Mouse (Mus musculus) liver, embryonic 15.5 days (tissue): ENCODE measurements around the gene Tmem243. TPM values are rescaled to one million over a fixed set of nuclear protein-coding genes. Genes with fewer than 3 reads are reported as not detected.

Source experiments
- ATAC-seq: fragments of 200-750 bp; cut with Nextera tagmentation; 2 replicates; pipeline ENCODE4 v1.8.0; 2017; ENCODE audit warnings: moderate number of reproducible peaks, mild to moderate bottlenecking, moderate library complexity; ENCODE audit not compliant: insufficient read depth
- H3K27ac ChIP-seq: fragments of 300-500 bp; sonication (generic); replicated peaks from 2 replicates; pipeline ENCODE4 v1.5.1; 2015; ENCODE audit warnings: mild to moderate bottlenecking, inconsistent platforms
- H3K27me3 ChIP-seq: fragments of 300-500 bp; sonication (generic); 2 replicates; pipeline ENCODE4 v1.6.1; 2015; ENCODE audit warnings: mild to moderate bottlenecking, inconsistent platforms
- H3K36me3 ChIP-seq: fragments of 300-500 bp; sonication (generic); replicated peaks from 2 replicates; pipeline ENCODE4 v1.6.1; 2015; ENCODE audit warnings: moderate library complexity, mild to moderate bottlenecking, inconsistent platforms
- H3K4me1 ChIP-seq: fragments of 300-500 bp; sonication (generic); replicated peaks from 2 replicates; pipeline ENCODE4 v1.6.1; 2015; ENCODE audit warnings: inconsistent platforms
- H3K4me2 ChIP-seq: fragments of 300-500 bp; sonication (generic); 2 replicates; pipeline ENCODE4 v1.6.1; 2015; ENCODE audit warnings: moderate library complexity, mild to moderate bottlenecking, inconsistent platforms
- H3K4me3 ChIP-seq: fragments of 300-500 bp; sonication (generic); replicated peaks from 2 replicates; pipeline ENCODE4 v1.5.1; 2015; ENCODE audit warnings: mild to moderate bottlenecking, inconsistent platforms
- H3K9ac ChIP-seq: fragments of 300-500 bp; sonication (generic); 2 replicates; pipeline ENCODE4 v1.6.1; 2015; ENCODE audit warnings: moderate library complexity, mild to moderate bottlenecking, inconsistent platforms
- H3K9me3 ChIP-seq: fragments of 300-500 bp; sonication (generic); replicated peaks from 2 replicates; pipeline ENCODE4 v1.6.1; 2016; ENCODE audit warnings: inconsistent platforms
- WGBS: fragments of 180-500 bp; shearing (Covaris S2); methylation state at CpG from one replicate; pipeline ENCODE4 v1.1.7; 2015; ENCODE audit warnings: mixed read lengths; ENCODE audit not compliant: insufficient replicate concordance; 5-methylcytosine and 5-hydroxymethylcytosine counted together
- polyA plus RNA-seq: library from polyadenylated mRNA; unstranded; fragments of >200 nt; fragmentation: Nextera tagmentation; extraction: Ambion mirVana; gene quantifications from 2 replicates; pipeline ENCODE4 v1.2.1, GENCODE M21; 2015

Gene Tmem243
- polyA plus RNA-seq, 1 experiment from 2014 or later = 10.9 TPM

DNA sequence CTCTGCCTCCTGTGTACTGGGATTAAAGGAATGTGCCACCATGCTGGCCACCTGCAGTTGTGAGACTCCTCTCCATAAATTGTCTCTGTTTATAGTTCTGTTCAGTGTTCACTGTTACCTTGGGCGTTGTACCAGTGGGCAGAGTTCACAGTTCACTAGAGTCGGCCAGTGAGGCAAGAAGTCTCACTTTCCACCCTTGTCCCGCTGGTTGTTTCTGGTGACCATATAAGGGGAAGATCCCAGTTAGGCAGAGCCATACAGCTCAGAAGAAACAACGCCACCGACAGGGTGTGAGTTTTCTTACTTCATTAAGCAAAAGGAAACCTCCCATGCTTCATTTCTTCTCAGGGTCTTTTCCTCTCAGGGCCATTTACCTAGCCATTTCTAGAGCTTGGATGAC is 8.0 kb downstream of the Tmem243 start:
- Histone ChIP-seq H3K27me3 (peaks cover 11% of the 10 kb centered on the region), H3K9me3 (no peaks in the 10 kb centered on the region), H3K36me3 (no peaks in the 10 kb centered on the region), H3K4me2 (no peak overlapping the region), H3K4me1 (peaks cover 6% of the 10 kb centered on the region), H3K4me3 (no peak overlapping the region), H3K9ac (no peak overlapping the region), H3K27ac (no peak overlapping the region)
- WGBS = 58% methylated on average over 5 of the region's 5 CpGs
- ATAC-seq = no peak

DNA sequence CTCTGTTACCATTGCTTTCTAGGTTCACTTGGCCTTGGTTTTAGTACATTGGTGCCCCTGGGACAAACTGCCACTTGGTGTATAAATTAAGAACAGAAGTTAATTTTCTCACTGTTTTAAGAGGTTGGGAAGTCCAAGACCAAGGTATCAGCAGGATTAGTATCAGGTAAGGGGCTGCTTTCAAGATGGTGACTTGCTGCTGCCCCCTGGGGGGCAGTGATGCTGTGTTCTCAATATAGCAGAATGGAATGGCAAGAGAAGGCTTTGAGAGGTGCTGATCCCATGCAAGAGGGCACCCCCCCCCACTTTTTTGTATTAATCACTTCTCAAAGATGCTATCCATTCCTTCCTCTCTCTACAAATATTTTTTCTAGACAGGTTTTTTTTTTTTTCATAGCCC is 9.1 kb downstream of the Tmem243 start:
- H3K4me3 ChIP-seq = no peak overlapping the region
- H3K36me3 ChIP-seq = no peaks in the 10 kb centered on the region
- H3K9ac ChIP-seq = no peak overlapping the region
- peaks cover 7% of the 10 kb centered on the region; the same call in 1 of the 2 replicates for H3K27me3 ChIP-seq
- H3K9me3 ChIP-seq = no peaks in the 10 kb centered on the region
- H3K4me2 ChIP-seq = no peak overlapping the region
- H3K4me1 ChIP-seq = peaks cover 6% of the 10 kb centered on the region
- H3K27ac ChIP-seq = no peak overlapping the region
- no peak for ATAC-seq

- H3K27me3 ChIP-seq = no peaks in the 10 kb centered on the region; the same call in 1 of the 2 replicates
- no peak overlapping the region for H3K27ac ChIP-seq
- ATAC-seq = no peak
- no peaks in the 10 kb centered on the region for H3K9me3 ChIP-seq
- peaks cover 6% of the 10 kb centered on the region for H3K4me1 ChIP-seq
- 53% methylated on average over 2 of the region's 2 CpGs for WGBS
- H3K36me3 ChIP-seq = no peaks in the 10 kb centered on the region
- H3K4me3 ChIP-seq = no peak overlapping the region
- H3K9ac ChIP-seq = no peak overlapping the region
- H3K4me2 ChIP-seq = no peak overlapping the region
Measured at GRCm38 (mm10) chr5:9111285-9111684, 10.8 kb downstream of the Tmem243 start.

DNA sequence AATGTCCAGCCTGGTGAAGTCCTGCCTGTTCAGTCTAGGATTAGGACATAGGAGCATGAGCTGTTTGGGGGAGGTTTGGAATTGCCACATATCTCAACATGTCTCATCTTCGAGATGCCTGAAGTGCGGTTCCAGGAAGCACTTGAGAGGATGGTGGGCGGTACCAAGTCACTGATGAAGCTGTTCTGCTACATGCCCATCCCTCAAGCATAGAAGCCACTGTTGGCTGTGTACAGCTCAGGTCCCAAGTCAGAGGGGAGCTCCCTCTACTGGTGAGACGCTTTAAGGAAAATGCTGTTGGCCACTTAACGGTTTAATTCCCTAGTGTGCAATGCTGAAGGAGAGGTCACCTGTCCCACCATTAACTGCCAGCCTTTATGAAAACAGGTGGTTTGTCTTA is 11.3 kb downstream of the Tmem243 start:
- WGBS = 6% methylated on average over 5 of the region's 5 CpGs
- Histone ChIP-seq H3K4me2 (no peak overlapping the region), H3K4me3 (no peak overlapping the region), H3K9me3 (no peaks in the 10 kb centered on the region), H3K27me3 (no peaks in the 10 kb centered on the region), H3K36me3 (no peaks in the 10 kb centered on the region), H3K27ac (no peak overlapping the region), H3K9ac (no peak overlapping the region), H3K4me1 (peaks cover 4% of the 10 kb centered on the region)
- ATAC-seq = 0 out of 2 replicates have a peak, but pooled peaks have one; percentile 42

- Histone ChIP-seq H3K36me3 (peaks cover 12% of the 10 kb centered on the region), H3K9me3 (no peaks in the 10 kb centered on the region), H3K4me1 (no peaks in the 10 kb centered on the region), H3K4me2 (no peak overlapping the region), H3K4me3 (no peak overlapping the region), H3K27me3 (no peaks in the 10 kb centered on the region), H3K27ac (no peak overlapping the region), H3K9ac (no peak overlapping the region)
- no peak for ATAC-seq
- 46% methylated on average over 6 of the region's 6 CpGs for WGBS
Measured at GRCm38 (mm10) chr5:9114162-9114561, 13.7 kb downstream of the Tmem243 start.

DNA sequence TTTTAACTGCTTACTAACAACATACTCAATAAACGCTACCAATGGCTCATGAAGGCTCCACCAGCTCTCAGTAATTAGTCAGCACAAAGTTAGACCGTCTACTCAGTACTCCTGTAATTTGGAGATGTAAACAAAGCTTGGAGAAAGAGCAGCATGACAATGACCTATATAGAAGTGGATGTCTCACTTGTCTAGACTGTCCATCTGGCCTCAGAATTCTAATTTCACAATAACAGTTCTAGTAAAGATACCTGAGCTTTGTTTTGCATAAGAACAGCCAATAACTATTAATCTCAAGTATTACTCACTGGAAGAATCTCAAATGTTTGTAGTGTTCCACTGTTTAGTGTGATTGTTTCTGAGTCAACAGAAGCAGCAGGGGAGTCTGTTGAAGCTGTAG is 23.7 kb downstream of the Tmem243 start:
- H3K4me2 ChIP-seq = no peak overlapping the region
- no peak overlapping the region for H3K9ac ChIP-seq
- H3K27ac ChIP-seq = no peak overlapping the region
- ATAC-seq = no peak
- 82% methylated on average over 2 of the region's 2 CpGs for WGBS
- H3K36me3 ChIP-seq = peaks cover 72% of the 10 kb centered on the region
- no peaks in the 10 kb centered on the region for H3K27me3 ChIP-seq
- H3K4me3 ChIP-seq = no peak overlapping the region
- H3K4me1 ChIP-seq = no peaks in the 10 kb centered on the region
- no peaks in the 10 kb centered on the region for H3K9me3 ChIP-seq

GRCm38 (mm10) chr5:9128566-9128965 is 28.1 kb downstream of the Tmem243 start:
- Histone ChIP-seq H3K9ac (no peak overlapping the region), H3K9me3 (no peaks in the 10 kb centered on the region), H3K4me1 (no peaks in the 10 kb centered on the region), H3K4me2 (no peak overlapping the region), H3K27me3 (no peaks in the 10 kb centered on the region), H3K4me3 (no peak overlapping the region), H3K36me3 (peaks cover 56% of the 10 kb centered on the region), H3K27ac (no peak overlapping the region)
- ATAC-seq = no peak
- WGBS = 83% methylated on average over 12 of the region's 12 CpGs

DNA sequence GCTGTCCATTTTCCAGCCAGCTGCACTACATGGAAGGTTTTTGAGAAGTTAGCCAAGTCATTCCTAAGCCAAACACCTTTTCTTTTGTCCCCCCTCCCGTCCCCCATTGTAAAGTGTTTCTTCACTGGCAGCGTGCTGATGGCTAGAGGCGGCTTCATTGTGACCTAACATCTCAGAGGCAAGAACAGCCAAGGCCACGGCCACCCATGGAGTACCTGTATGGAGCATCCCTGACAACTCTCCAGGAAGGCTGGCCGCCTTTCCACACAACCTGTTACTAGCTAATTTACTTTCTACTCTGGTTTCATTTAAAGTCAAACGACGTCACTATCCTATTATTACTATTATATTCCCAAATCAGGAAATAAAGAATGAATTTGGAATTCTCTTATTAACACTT is 31.3 kb downstream of the Tmem243 start:
- no peak overlapping the region for H3K9ac ChIP-seq
- 86% methylated on average over 7 of the region's 7 CpGs for WGBS
- no peaks in the 10 kb centered on the region for H3K4me1 ChIP-seq
- H3K9me3 ChIP-seq = no peaks in the 10 kb centered on the region
- H3K4me2 ChIP-seq = no peak overlapping the region
- no peak for ATAC-seq
- no peak overlapping the region for H3K4me3 ChIP-seq
- H3K36me3 ChIP-seq = peaks cover 52% of the 10 kb centered on the region
- H3K27ac ChIP-seq = no peak overlapping the region
- H3K27me3 ChIP-seq = no peaks in the 10 kb centered on the region

GRCm38 (mm10) chr5:9135588-9135987 is 35.1 kb downstream of the Tmem243 start:
- ATAC-seq = no peak
- Histone ChIP-seq H3K4me1 (no peaks in the 10 kb centered on the region), H3K9ac (no peak overlapping the region), H3K36me3 (peaks cover 42% of the 10 kb centered on the region), H3K9me3 (no peaks in the 10 kb centered on the region), H3K4me2 (no peak overlapping the region), H3K27me3 (no peaks in the 10 kb centered on the region), H3K27ac (no peak overlapping the region), H3K4me3 (no peak overlapping the region)
- 77% methylated on average over 3 of the region's 3 CpGs for WGBS

DNA sequence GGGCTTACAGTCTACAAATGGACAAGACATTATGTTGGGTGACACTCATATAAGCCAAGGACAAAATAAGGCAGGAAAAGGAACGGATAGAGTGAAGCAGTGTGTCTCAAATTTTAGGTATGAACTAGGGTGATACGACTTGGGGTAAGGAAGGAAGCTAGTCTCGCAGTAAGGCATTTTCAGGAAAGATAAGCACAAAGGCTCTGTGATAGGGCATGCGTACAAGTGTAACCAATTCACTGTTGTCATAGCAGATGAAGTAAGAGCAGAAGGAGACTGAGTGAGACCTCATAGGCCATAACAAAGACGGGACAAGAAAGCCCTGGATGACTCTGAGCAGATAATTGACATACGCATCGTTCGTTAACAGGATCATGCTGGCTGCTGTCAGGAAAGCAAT is 40.3 kb downstream of the Tmem243 start:
- H3K9ac ChIP-seq = no peak overlapping the region
- H3K27me3 ChIP-seq = no peaks in the 10 kb centered on the region
- H3K4me1 ChIP-seq = no peaks in the 10 kb centered on the region
- H3K27ac ChIP-seq = no peak overlapping the region
- H3K36me3 ChIP-seq = peaks cover 42% of the 10 kb centered on the region
- H3K9me3 ChIP-seq = no peaks in the 10 kb centered on the region
- ATAC-seq = no peak
- H3K4me3 ChIP-seq = no peak overlapping the region
- no peak overlapping the region for H3K4me2 ChIP-seq
- WGBS = 46% methylated on average over 8 of the region's 8 CpGs

DNA sequence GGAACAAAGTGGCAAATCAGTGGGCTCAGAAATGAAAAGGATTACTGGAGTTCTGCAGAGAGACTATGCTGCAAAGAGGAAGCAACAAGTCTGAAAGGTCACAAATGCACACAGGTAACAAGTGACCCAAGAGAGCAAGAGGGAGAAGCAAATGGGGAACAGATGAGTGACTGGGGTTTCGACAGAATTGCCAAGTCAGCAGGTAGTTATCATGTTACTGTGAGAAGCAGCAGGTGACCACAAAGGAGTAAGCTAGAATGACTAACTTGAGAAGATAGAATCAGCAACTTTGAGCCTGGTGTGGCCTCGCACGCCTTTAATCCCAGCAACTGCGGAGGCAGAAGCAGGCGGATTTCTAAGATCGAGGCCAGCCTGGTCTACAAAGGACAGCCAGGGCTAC is 41.9 kb downstream of the Tmem243 start:
- Histone ChIP-seq H3K4me1 (no peaks in the 10 kb centered on the region), H3K9me3 (no peaks in the 10 kb centered on the region), H3K27me3 (no peaks in the 10 kb centered on the region), H3K9ac (no peak overlapping the region), H3K27ac (no peak overlapping the region), H3K4me3 (no peak overlapping the region), H3K4me2 (no peak overlapping the region), H3K36me3 (peaks cover 35% of the 10 kb centered on the region)
- WGBS = 71% methylated on average over 6 of the region's 6 CpGs
- ATAC-seq = no peak

DNA sequence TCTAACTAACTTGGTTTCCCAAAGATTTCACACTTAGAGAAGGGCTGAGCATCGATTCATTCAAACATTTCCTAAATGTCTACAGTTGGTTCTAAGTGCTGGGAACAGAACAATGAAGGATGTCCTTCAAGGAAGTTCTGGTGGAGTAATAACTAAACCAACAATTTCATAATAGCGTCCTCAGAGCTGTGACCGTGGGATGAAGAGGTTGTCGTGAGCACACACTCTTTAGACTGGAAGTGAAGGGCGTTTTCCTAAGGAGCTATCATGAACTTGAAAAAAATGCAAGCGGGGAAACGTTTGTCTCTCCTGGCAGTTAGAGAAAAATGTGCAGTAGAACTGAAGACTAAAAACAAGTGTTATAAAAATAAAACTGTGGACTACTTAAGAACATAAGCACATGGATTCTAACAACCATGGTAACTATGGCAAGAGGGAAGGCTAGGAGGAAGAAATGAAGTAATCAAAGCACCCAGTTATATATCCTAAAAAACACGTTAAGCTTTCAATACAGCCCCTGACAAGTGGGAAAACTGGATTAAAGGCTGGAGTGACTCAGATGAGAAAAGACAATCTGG is 48.9 kb downstream of the Tmem243 start:
- no peaks in the 10 kb centered on the region for H3K27me3 ChIP-seq
- H3K9me3 ChIP-seq = no peaks in the 10 kb centered on the region
- ATAC-seq = no peak
- no peak overlapping the region for H3K9ac ChIP-seq
- H3K36me3 ChIP-seq = peaks cover 15% of the 10 kb centered on the region
- 72% methylated on average over 8 of the region's 8 CpGs for WGBS
- no peak overlapping the region for H3K4me3 ChIP-seq
- H3K4me1 ChIP-seq = no peaks in the 10 kb centered on the region
- H3K27ac ChIP-seq = no peak overlapping the region
- no peak overlapping the region for H3K4me2 ChIP-seq
